Mouse (Mus musculus) forebrain, embryonic 16.5 days (tissue): ENCODE measurements around the gene Jag1. TPM values are rescaled to one million over a fixed set of nuclear protein-coding genes. Genes with fewer than 3 reads are reported as not detected.
A peak's percentile ranks its signal among the peaks of the same experiment; 100 is the strongest.

Source experiments
- ATAC-seq: fragments of 200-750 bp; cut with Nextera tagmentation; 2 replicates; pipeline ENCODE4 v1.8.0; 2017; ENCODE audit warnings: mild to moderate bottlenecking, moderate library complexity
- H3K27ac ChIP-seq: fragments of 300-500 bp; sonication (generic); 2 replicates; pipeline ENCODE4 v1.5.1; 2014; ENCODE audit warnings: low read length, control low read depth
- H3K27me3 ChIP-seq: fragments of 300-500 bp; sonication (generic); replicated peaks from 2 replicates; pipeline ENCODE4 v1.6.1; 2014; ENCODE audit warnings: low read length; ENCODE audit not compliant: control insufficient read depth, insufficient read depth
- H3K36me3 ChIP-seq: fragments of 300-500 bp; sonication (generic); 2 replicates; pipeline ENCODE4 v1.6.1; 2014; ENCODE audit not compliant: control insufficient read depth, insufficient read depth
- H3K4me1 ChIP-seq: fragments of 300-500 bp; sonication (generic); replicated peaks from 2 replicates; pipeline ENCODE4 v1.6.1; 2014; ENCODE audit warnings: low read length; ENCODE audit not compliant: control insufficient read depth, insufficient read depth
- H3K4me2 ChIP-seq: fragments of 300-500 bp; sonication (generic); 2 replicates; pipeline ENCODE4 v1.6.1; 2014; ENCODE audit warnings: mild to moderate bottlenecking, low read length, control low read depth
- H3K4me3 ChIP-seq: fragments of 300-500 bp; sonication (generic); replicated peaks from 2 replicates; pipeline ENCODE4 v1.5.1; 2014; ENCODE audit warnings: mild to moderate bottlenecking, low read length, control low read depth
- H3K9ac ChIP-seq: fragments of 300-500 bp; sonication (generic); replicated peaks from 2 replicates; pipeline ENCODE4 v1.6.1; 2014; ENCODE audit warnings: low read depth, low read length, control low read depth
- H3K9me3 ChIP-seq: fragments of 300-500 bp; sonication (generic); 2 replicates; pipeline ENCODE4 v1.6.1; 2016; ENCODE audit warnings: low read length; ENCODE audit not compliant: control insufficient read depth
- WGBS: fragments of 180-500 bp; shearing (Covaris S2); extraction: QIAGEN DNeasy Blood & Tissue Kit; methylation state at CpG from one replicate; pipeline ENCODE4 v1.1.7; 2014; 5-methylcytosine and 5-hydroxymethylcytosine counted together
- polyA plus RNA-seq: library from polyadenylated mRNA; unstranded; fragments of >200 nt; fragmentation: Nextera tagmentation; extraction: Ambion mirVana; gene quantifications from 2 replicates; pipeline ENCODE4 v1.2.1, GENCODE M21; 2015

Gene Jag1
- polyA plus RNA-seq, 1 experiment from 2014 or later = 8.9 TPM

DNA sequence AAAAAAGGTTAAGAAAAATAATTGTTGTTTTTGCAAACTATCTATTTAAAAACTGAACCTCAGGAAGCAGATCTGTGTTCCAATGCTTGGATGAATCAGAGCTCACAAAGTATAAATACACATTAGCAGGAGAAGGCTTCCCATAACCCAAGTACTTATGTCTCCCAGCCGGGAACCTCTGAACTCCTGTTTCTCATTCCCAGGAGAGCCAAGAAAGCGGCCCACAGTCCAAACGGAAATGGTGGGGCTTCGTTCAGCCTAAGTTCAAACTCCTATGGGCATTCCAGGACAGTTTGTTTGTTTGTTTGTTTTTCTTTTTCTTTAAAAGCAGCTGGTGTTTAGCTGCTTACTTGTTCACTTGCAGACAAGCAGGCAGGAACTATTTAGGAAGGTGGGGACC, 37.7 kb downstream of the Jag1 start:
- WGBS = 77% methylated on average over 4 of the region's 4 CpGs
- no peak overlapping the region for H3K4me2 ChIP-seq
- H3K9ac ChIP-seq = no peak overlapping the region
- H3K27ac ChIP-seq = no peak overlapping the region
- no peaks in the 10 kb centered on the region for H3K9me3 ChIP-seq
- no peaks in the 10 kb centered on the region for H3K27me3 ChIP-seq
- no peak for ATAC-seq
- no peak overlapping the region for H3K4me3 ChIP-seq
- peaks cover 14% of the 10 kb centered on the region for H3K4me1 ChIP-seq
- no peaks in the 10 kb centered on the region for H3K36me3 ChIP-seq

DNA sequence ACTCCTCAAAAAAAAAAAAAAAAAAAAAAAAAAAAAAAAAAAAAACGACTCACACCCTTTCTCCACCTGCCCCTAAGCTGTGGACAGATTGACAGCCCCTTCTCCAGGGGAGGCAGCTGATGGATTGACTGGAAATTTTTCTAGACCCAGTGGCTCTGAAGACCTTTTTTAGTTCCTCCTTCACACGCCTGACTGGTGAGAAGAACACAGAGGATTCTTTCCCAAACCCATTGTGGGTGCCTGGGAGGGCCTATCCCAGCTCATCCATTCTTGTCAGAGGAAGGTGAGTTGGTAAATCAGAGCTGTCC, 42.2 kb downstream of the Jag1 start:
- H3K9ac ChIP-seq = no peak overlapping the region
- no peaks in the 10 kb centered on the region for H3K27me3 ChIP-seq
- no peaks in the 10 kb centered on the region for H3K36me3 ChIP-seq
- no peak overlapping the region for H3K4me2 ChIP-seq
- ATAC-seq = no peak
- H3K27ac ChIP-seq = no peak overlapping the region
- no peaks in the 10 kb centered on the region for H3K9me3 ChIP-seq
- H3K4me3 ChIP-seq = no peak overlapping the region
- 52% methylated on average over 1 of the region's 2 CpGs for WGBS
- H3K4me1 ChIP-seq = peaks cover 8% of the 10 kb centered on the region

DNA sequence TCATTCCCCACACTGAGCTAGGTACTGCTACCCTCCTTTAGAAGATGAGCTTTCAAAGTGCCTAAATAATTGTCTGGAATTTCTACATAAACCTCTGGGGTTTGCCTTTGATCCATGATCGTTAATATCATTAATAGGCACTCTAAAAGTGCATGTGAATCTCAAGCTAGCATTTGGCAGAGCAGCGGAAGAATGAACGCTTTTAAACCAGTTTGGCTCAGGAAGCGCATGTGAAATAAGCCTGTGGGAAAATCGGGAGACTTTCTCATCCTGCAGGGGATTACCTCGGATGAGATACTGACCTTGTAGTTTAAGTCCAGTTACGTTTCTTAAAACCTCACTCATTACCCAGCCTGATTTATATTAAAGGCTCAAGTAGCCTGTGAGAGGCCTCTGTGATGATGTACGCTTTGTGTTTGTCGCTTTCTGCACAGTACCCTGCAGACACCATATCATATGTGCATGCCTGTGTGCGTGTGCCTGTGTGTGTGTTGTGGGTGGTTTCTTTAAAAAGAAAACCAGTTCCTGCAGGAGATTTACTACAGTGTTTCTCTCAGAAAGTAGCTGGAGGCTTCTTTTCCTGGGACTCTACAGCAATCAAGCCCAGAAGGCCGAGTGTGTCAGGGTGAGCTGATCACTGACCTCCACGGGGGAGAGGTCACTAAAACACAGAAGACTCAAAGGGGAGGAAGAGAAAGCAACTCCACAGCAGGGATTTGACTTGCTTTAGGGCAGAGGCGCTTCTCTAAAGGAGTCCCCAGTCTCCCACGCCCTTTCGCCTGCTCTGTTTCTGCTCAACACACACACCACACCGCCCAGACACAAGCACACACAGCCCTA, 42.8 kb downstream of the Jag1 start:
- Histone ChIP-seq H3K4me1 (peaks cover 8% of the 10 kb centered on the region), H3K27me3 (no peaks in the 10 kb centered on the region), H3K9me3 (no peaks in the 10 kb centered on the region), H3K4me2 (no peak overlapping the region), H3K36me3 (no peaks in the 10 kb centered on the region), H3K27ac (no peak overlapping the region), H3K9ac (no peak overlapping the region), H3K4me3 (no peak overlapping the region)
- WGBS = 24% methylated on average over 16 of the region's 16 CpGs
- peak; percentile 49 for ATAC-seq

DNA sequence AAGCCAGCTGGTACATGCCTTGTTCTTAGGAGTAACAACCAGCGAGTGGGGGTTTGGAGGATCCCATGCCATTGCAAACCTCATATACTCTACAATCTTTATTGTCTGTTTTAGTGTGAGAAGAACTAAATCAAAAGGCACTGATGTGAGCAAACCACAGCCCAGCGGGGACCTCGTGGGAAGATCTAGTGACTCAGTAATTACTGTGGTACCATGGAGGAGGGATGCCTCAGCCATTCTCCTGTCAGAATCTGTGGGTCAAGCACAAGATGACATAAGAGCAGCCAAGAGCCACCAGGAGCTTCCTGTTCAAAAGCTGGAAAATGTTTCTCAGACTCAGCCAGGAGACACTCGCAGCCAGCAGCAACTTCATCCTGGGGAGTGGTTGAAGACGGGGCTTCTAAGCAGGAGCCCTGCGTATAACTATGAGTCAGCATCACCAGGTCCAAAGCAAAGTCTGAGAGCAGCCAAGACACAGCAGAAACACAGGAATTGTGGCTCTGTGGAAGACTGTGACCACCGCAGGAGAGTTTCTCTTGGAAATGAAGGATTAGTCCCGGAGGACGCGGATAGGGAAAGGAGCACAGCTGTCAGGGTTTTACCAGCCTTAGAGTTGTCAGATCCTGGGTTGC, 48.8 kb downstream of the Jag1 start:
- no peaks in the 10 kb centered on the region for H3K27me3 ChIP-seq
- no peaks in the 10 kb centered on the region for H3K9me3 ChIP-seq
- no peaks in the 10 kb centered on the region for H3K4me1 ChIP-seq
- H3K4me3 ChIP-seq = no peak overlapping the region
- no peak overlapping the region for H3K4me2 ChIP-seq
- H3K27ac ChIP-seq = no peak overlapping the region
- no peaks in the 10 kb centered on the region for H3K36me3 ChIP-seq
- no peak for ATAC-seq
- H3K9ac ChIP-seq = no peak overlapping the region
- 84% methylated on average over 10 of the region's 10 CpGs for WGBS

DNA sequence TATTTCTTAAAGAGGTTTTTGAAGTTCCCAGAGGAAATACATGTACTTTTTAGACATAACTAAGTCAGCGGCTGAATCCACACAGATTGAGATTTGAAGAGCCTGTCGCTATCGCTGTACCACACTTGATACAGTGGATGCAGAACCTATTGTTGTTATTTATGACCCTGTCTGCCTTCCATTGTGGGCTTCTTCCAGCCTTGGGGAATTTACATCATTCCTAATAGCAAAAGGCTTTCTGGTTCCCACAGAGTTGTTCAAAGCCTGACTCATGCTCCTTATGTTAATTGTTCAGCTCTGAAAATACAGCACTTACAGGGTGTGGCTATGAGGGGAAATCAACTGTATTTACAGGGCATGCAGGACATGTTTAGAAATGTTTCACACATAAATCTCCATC, 51.9 kb downstream of the Jag1 start:
- H3K4me1 ChIP-seq = no peaks in the 10 kb centered on the region

DNA sequence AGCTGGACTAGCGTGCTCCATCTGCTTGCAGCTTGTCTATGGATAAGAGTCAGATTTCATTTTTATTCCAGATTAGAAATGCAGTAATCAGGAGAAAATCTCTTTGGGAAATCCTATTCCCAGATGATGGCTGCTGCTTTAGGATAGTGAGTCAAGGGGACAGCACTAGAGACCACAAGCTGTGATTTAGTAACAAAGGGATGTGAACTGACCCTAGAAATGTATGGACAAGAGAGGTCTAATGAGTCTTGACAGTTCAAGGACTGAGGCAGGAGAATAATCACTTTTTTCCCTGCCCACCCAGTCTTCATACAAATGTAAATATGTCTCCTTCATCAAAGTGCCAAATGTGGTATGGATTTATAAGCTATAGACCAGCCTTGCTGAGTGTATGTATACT, 52.6 kb downstream of the Jag1 start:
- H3K4me1 ChIP-seq = no peaks in the 10 kb centered on the region
- no peaks in the 10 kb centered on the region for H3K27me3 ChIP-seq
- no peak overlapping the region for H3K27ac ChIP-seq
- no peak overlapping the region for H3K4me3 ChIP-seq
- 76% methylated on average over 1 of the region's 1 CpGs for WGBS
- H3K9ac ChIP-seq = no peak overlapping the region
- no peaks in the 10 kb centered on the region for H3K36me3 ChIP-seq
- ATAC-seq = no peak
- no peaks in the 10 kb centered on the region for H3K9me3 ChIP-seq
- H3K4me2 ChIP-seq = no peak overlapping the region

More for the DNA sequence above, 51.9 kb downstream of the Jag1 start:
- Histone ChIP-seq H3K9me3 (no peaks in the 10 kb centered on the region), H3K27me3 (no peaks in the 10 kb centered on the region), H3K4me2 (no peak overlapping the region), H3K4me3 (no peak overlapping the region), H3K27ac (no peak overlapping the region), H3K36me3 (no peaks in the 10 kb centered on the region), H3K9ac (no peak overlapping the region)
- WGBS = 39% methylated on average over 3 of the region's 3 CpGs
- ATAC-seq = no peak

DNA sequence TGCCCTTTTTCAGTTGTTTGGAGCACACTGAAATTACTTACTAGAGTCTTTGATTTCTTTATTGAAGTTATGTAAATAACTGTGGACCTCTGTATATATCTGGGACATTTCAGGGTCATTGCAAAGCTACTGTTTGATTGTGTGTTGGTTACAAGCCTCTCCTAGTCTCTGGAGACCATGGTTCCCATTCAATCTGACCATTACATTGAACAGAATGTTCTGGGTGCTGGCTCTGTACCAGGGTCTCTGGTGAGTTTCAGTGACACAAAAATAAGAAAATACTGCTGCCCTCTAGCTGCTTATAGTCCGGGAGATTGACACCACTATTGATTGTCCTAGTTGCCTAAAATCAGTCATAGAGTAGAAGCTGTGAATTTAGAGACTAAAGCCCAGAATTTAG, 66.5 kb downstream of the Jag1 start:
- H3K27me3 ChIP-seq = no peaks in the 10 kb centered on the region
- H3K4me3 ChIP-seq = no peak overlapping the region
- no peak overlapping the region for H3K9ac ChIP-seq
- WGBS = 79% methylated on average over 1 of the region's 1 CpGs
- no peaks in the 10 kb centered on the region for H3K9me3 ChIP-seq
- H3K27ac ChIP-seq = no peak overlapping the region
- H3K36me3 ChIP-seq = no peaks in the 10 kb centered on the region
- no peak for ATAC-seq
- H3K4me1 ChIP-seq = no peaks in the 10 kb centered on the region
- no peak overlapping the region for H3K4me2 ChIP-seq

DNA sequence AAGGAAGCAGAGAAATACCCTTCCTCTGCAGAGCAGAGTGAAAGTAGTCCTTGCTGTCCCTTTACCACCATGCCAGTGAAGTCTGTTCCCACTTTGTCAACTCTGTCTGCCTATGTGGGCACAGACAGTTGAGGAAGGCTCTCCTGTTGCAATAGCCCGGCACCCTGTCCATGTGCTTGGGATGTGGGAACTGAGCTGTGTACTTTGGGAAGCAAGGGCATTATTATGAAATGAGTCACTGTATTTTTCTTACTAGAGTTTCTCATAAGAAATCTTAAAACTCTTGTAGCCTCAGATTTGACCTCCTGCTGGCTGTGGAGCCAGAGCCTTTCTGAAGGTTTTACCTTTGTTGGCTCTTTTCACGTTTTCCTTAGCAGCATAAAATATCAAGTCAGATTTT, 67.1 kb downstream of the Jag1 start:
- no peak overlapping the region for H3K27ac ChIP-seq
- no peak for ATAC-seq
- H3K9me3 ChIP-seq = no peaks in the 10 kb centered on the region
- no peak overlapping the region for H3K4me2 ChIP-seq
- no peak overlapping the region for H3K9ac ChIP-seq
- no peaks in the 10 kb centered on the region for H3K27me3 ChIP-seq
- WGBS = 87% methylated on average over 2 of the region's 2 CpGs
- H3K4me3 ChIP-seq = no peak overlapping the region
- no peaks in the 10 kb centered on the region for H3K36me3 ChIP-seq
- no peaks in the 10 kb centered on the region for H3K4me1 ChIP-seq

DNA sequence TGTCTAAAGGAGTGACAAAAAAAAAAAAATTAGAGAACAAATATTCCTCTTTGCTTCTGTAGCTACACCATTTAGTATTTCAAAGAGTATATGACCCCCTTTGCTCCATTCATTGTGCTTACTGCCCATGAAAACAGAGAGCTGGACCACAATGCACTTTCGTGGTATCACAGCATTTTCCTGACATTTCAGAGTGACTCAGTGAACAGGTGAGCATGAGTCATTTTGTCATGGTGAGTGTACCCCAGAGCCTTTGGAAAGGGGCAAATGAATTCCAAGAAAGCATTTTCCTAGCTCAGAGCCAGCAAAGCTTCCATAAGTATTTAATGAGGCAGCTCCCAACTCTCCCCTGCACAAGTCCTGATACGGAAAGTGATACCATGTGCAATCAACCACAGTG, 72.3 kb downstream of the Jag1 start:
- no peaks in the 10 kb centered on the region for H3K27me3 ChIP-seq
- no peak for ATAC-seq
- H3K4me2 ChIP-seq = no peak overlapping the region
- H3K4me1 ChIP-seq = no peaks in the 10 kb centered on the region
- no peak overlapping the region for H3K4me3 ChIP-seq
- H3K9ac ChIP-seq = no peak overlapping the region
- WGBS = 90% methylated on average over 2 of the region's 2 CpGs
- H3K9me3 ChIP-seq = no peaks in the 10 kb centered on the region
- no peaks in the 10 kb centered on the region for H3K36me3 ChIP-seq
- H3K27ac ChIP-seq = no peak overlapping the region
